Mouse (Mus musculus) liver, embryonic 12.5 days (tissue): ENCODE data around the gene Bptf. TPM values are rescaled to one million over a fixed set of nuclear protein-coding genes. Genes with fewer than 3 reads are reported as not detected.
A peak's percentile ranks its signal among the peaks of the same experiment; 100 is the strongest.

ENCODE experiments used
- ATAC-seq: fragments of 200-750 bp; cut with Nextera tagmentation; 2 replicates; pipeline ENCODE4 v1.8.0; 2017; ENCODE audit warnings: moderate number of reproducible peaks, mild to moderate bottlenecking, moderate library complexity
- H3K27ac ChIP-seq: fragments of 300-500 bp; sonication (generic); 2 replicates; pipeline ENCODE4 v1.5.1; 2016; ENCODE audit warnings: mild to moderate bottlenecking
- H3K27me3 ChIP-seq: fragments of 300-500 bp; sonication (generic); replicated peaks from 2 replicates; pipeline ENCODE4 v1.6.1; 2016; ENCODE audit warnings: mild to moderate bottlenecking, moderate library complexity
- H3K36me3 ChIP-seq: fragments of 300-500 bp; sonication (generic); 2 replicates; pipeline ENCODE4 v1.6.1; 2016; ENCODE audit warnings: mild to moderate bottlenecking, moderate library complexity
- H3K4me1 ChIP-seq: fragments of 300-500 bp; sonication (generic); 2 replicates; pipeline ENCODE4 v1.6.1; 2016
- H3K4me2 ChIP-seq: fragments of 300-500 bp; sonication (generic); 2 replicates; pipeline ENCODE4 v1.6.1; 2016; ENCODE audit warnings: mild to moderate bottlenecking, moderate library complexity
- H3K4me3 ChIP-seq: fragments of 300-500 bp; sonication (generic); 2 replicates; pipeline ENCODE4 v1.5.1; 2016; ENCODE audit warnings: mild to moderate bottlenecking, moderate library complexity
- H3K9ac ChIP-seq: fragments of 300-500 bp; sonication (generic); 2 replicates; pipeline ENCODE4 v1.6.1; 2016; ENCODE audit warnings: mild to moderate bottlenecking, moderate library complexity
- H3K9me3 ChIP-seq: fragments of 300-500 bp; sonication (generic); replicated peaks from 2 replicates; pipeline ENCODE4 v1.6.1; 2016; ENCODE audit warnings: mild to moderate bottlenecking, moderate library complexity
- WGBS: fragments of 180-500 bp; shearing (Covaris S2); methylation state at CpG from one replicate; pipeline ENCODE4 v1.1.7; 2016; ENCODE audit not compliant: insufficient replicate concordance; 5-methylcytosine and 5-hydroxymethylcytosine counted together
- polyA plus RNA-seq: library from polyadenylated mRNA; unstranded; fragments of >200 nt; fragmentation: Nextera tagmentation; extraction: Ambion mirVana; gene quantifications from 2 replicates; pipeline ENCODE4 v1.2.1, GENCODE M21; 2016

Gene Bptf
- polyA plus RNA-seq, 1 experiment from 2014 or later = 12.7 TPM

GRCm38 (mm10) chr11:107113881-107114557, 17.9 kb downstream of the Bptf start:
- ATAC-seq = no peak
- Histone ChIP-seq H3K36me3 (peaks cover 28% of the 10 kb centered on the region), H3K9ac (no peak overlapping the region), H3K27ac (peak overlapping the region; percentile 16; the same call in 1 of the 2 replicates), H3K4me3 (no peak overlapping the region), H3K9me3 (no peaks in the 10 kb centered on the region), H3K4me2 (no peak overlapping the region), H3K27me3 (no peaks in the 10 kb centered on the region), H3K4me1 (peaks cover 36% of the 10 kb centered on the region)
- WGBS = 53% methylated on average over 10 of the region's 10 CpGs

DNA sequence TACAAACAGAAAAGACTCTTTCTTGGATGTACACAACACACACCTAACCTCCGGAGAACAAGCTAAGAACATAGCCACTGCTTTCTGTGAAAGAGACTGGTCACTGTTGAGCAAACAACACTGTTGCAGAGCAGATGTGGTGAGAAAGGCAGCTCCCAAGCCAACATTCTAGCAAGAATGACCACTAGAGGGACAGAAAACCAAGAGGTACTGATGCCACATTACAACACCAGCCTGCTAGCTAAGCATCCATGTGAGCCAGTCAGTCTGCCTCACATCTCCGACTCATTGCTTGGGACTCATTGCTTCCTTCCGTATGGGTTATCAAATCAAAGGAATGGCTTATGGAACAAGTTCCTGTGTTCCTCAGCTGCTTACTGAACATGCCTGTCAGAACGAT, 18.8 kb downstream of the Bptf start:
- peaks cover 37% of the 10 kb centered on the region for H3K36me3 ChIP-seq
- H3K4me2 ChIP-seq = no peak overlapping the region
- H3K9ac ChIP-seq = no peak overlapping the region
- WGBS = 65% methylated on average over 4 of the region's 4 CpGs
- peaks cover 43% of the 10 kb centered on the region for H3K4me1 ChIP-seq
- H3K9me3 ChIP-seq = no peaks in the 10 kb centered on the region
- ATAC-seq = no peak
- H3K27ac ChIP-seq = no peak overlapping the region
- H3K4me3 ChIP-seq = no peak overlapping the region
- H3K27me3 ChIP-seq = no peaks in the 10 kb centered on the region

DNA sequence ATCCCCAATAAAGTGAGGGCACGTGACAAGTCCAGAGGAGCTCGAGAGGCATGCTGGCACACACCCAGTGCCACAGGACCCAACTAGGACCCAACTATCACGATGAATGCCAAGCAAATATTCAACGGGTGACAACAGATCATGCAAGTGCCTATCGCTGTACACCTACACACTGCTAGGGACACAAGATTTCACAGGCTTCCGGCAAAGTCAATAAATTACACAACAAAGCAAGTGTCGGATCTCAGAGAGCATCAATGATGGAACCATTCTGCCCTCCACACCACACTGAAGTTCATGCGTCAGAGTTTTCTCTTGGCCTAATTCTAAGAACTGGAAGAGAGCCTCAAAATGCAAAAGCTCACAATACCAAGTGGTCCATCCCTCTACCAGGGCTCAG, 22.3 kb downstream of the Bptf start:
- Histone ChIP-seq H3K36me3 (peaks cover 43% of the 10 kb centered on the region), H3K9ac (no peak overlapping the region), H3K4me3 (no peak overlapping the region), H3K27me3 (no peaks in the 10 kb centered on the region), H3K4me2 (no peak overlapping the region), H3K27ac (no peak overlapping the region), H3K4me1 (peaks cover 43% of the 10 kb centered on the region), H3K9me3 (no peaks in the 10 kb centered on the region)
- no peak for ATAC-seq
- 83% methylated on average over 8 of the region's 8 CpGs for WGBS

GRCm38 (mm10) chr11:107108892-107109291, 23.0 kb downstream of the Bptf start:
- H3K4me3 ChIP-seq = no peak overlapping the region
- H3K4me2 ChIP-seq = no peak overlapping the region
- H3K36me3 ChIP-seq = peaks cover 43% of the 10 kb centered on the region
- H3K9ac ChIP-seq = no peak overlapping the region
- ATAC-seq = no peak
- H3K27ac ChIP-seq = no peak overlapping the region
- 87% methylated on average over 2 of the region's 2 CpGs for WGBS
- no peaks in the 10 kb centered on the region for H3K27me3 ChIP-seq
- H3K9me3 ChIP-seq = no peaks in the 10 kb centered on the region
- H3K4me1 ChIP-seq = peaks cover 42% of the 10 kb centered on the region

GRCm38 (mm10) chr11:107107725-107108078, 24.2 kb downstream of the Bptf start:
- peaks cover 47% of the 10 kb centered on the region for H3K4me1 ChIP-seq
- whole genome bisulfite sequencing = 76% methylated on average over 4 of the region's 4 CpGs
- H3K27ac ChIP-seq = peak overlapping the region; percentile 45; the same call in 1 of the 2 replicates
- H3K4me3 ChIP-seq = no peak overlapping the region
- H3K4me2 ChIP-seq = no peak overlapping the region
- peaks cover 43% of the 10 kb centered on the region for H3K36me3 ChIP-seq
- no peaks in the 10 kb centered on the region for H3K9me3 ChIP-seq
- ATAC-seq = no peak
- no peak overlapping the region for H3K9ac ChIP-seq
- H3K27me3 ChIP-seq = no peaks in the 10 kb centered on the region

- no peak overlapping the region for H3K4me2 ChIP-seq
- peak overlapping the region; percentile 45; the same call in 1 of the 2 replicates for H3K27ac ChIP-seq
- ATAC-seq = no peak
- no peaks in the 10 kb centered on the region for H3K9me3 ChIP-seq
- H3K4me3 ChIP-seq = no peak overlapping the region
- no peaks in the 10 kb centered on the region for H3K27me3 ChIP-seq
- peaks cover 43% of the 10 kb centered on the region for H3K36me3 ChIP-seq
- 71% methylated on average over 12 of the region's 12 CpGs for WGBS
- H3K9ac ChIP-seq = no peak overlapping the region
- H3K4me1 ChIP-seq = peaks cover 52% of the 10 kb centered on the region
Measured at GRCm38 (mm10) chr11:107106978-107107724, 24.8 kb downstream of the Bptf start.

DNA sequence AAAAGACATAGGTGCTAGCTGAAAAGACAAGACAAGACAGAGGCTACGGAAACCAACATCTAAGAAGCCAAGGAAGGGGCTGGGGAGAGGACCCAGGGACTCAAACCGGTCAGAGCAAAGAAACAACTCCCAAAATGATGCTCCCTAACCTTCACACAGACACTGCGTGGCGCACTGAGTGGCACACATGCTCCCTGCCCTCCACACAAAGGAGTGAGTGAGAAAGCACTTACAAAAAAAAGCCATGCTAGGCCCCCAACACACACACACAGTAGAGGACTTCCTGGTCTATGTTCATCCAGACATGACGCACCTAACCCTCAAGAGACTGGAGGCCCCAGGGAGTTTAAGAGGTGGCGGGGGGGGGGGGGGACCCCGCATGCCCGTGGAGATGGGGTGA, 25.5 kb downstream of the Bptf start:
- no peak for ATAC-seq
- Histone ChIP-seq H3K4me2 (no peak overlapping the region), H3K4me3 (no peak overlapping the region), H3K27ac (no peak overlapping the region), H3K9me3 (no peaks in the 10 kb centered on the region), H3K36me3 (peaks cover 43% of the 10 kb centered on the region), H3K4me1 (peaks cover 53% of the 10 kb centered on the region), H3K9ac (no peak overlapping the region), H3K27me3 (no peaks in the 10 kb centered on the region)
- WGBS = 73% methylated on average over 8 of the region's 8 CpGs

GRCm38 (mm10) chr11:107105227-107105626, 26.7 kb downstream of the Bptf start:
- WGBS = 44% methylated on average over 5 of the region's 5 CpGs
- Histone ChIP-seq H3K36me3 (peaks cover 37% of the 10 kb centered on the region), H3K4me3 (no peak overlapping the region), H3K4me1 (peaks cover 52% of the 10 kb centered on the region), H3K27me3 (no peaks in the 10 kb centered on the region), H3K9me3 (no peaks in the 10 kb centered on the region), H3K9ac (no peak overlapping the region), H3K27ac (no peak overlapping the region), H3K4me2 (no peak overlapping the region)
- ATAC-seq = no peak

GRCm38 (mm10) chr11:107103736-107104135, 28.2 kb downstream of the Bptf start:
- H3K4me1 ChIP-seq = peaks cover 40% of the 10 kb centered on the region
- no peaks in the 10 kb centered on the region for H3K27me3 ChIP-seq
- H3K27ac ChIP-seq = no peak overlapping the region
- no peaks in the 10 kb centered on the region for H3K9me3 ChIP-seq
- no peak for ATAC-seq
- no peak overlapping the region for H3K4me2 ChIP-seq
- no peak overlapping the region for H3K9ac ChIP-seq
- H3K36me3 ChIP-seq = peaks cover 32% of the 10 kb centered on the region
- WGBS = 86% methylated on average over 2 of the region's 2 CpGs
- no peak overlapping the region for H3K4me3 ChIP-seq

DNA sequence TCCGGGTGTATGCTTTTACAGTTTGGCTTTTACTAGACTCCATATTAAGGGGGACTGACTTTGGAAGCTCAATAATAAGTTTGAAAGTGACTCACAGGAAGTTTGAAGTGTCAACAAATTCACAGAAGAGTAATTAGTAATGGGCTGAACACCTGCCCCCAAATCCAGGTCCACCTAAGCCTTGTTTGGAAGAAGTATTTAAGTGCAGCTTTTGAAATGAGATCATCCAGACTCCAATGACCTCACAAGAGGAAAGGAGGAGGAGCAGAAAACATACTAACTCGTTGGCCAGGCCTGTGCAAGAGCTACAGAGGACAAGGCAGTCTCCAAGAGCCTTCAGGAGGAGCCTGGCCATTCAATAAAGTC, 28.7 kb downstream of the Bptf start:
- H3K4me2 ChIP-seq = no peak overlapping the region
- 46% methylated on average over 2 of the region's 2 CpGs for WGBS
- H3K9ac ChIP-seq = no peak overlapping the region
- peaks cover 32% of the 10 kb centered on the region for H3K36me3 ChIP-seq
- no peak for ATAC-seq
- no peaks in the 10 kb centered on the region for H3K27me3 ChIP-seq
- no peaks in the 10 kb centered on the region for H3K9me3 ChIP-seq
- 0 out of 2 replicates have a peak overlapping the region, but pooled peaks have one; percentile 20 for H3K27ac ChIP-seq
- no peak overlapping the region for H3K4me3 ChIP-seq
- peaks cover 36% of the 10 kb centered on the region for H3K4me1 ChIP-seq

DNA sequence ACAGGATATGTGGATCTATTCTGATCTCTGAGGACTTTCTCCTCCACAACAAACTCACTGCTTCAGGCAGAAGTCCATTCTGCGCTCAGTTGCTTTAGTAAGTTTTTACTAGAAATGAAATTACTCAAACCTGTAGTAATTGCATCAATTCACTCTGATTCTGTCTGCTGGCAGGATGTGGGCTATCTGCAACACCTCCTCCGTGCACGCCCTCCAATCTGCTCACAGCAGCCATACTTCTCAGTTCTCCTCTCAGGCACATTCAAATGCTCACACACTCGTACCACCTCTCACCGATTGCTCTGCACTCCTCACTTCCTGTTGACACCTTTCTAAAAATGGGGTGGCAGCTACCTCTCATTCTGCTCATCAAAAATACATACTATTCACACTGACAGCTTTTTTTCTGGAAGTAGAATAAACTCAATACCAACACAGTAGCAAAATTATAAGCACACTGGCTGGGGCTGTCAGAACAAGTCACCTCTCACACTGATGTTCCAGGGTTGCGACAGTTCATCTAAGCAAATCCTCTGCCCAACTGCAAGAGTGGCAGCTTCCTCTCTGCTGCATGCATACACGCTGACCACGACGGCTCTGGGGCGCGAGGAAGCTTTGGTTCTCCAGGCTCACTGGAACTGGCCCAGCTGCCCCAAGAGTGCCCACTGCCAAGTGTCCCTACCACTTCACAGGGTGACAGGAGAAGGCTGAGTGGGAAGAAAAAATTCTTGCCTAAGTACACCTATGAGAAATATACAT, 29.3 kb downstream of the Bptf start:
- H3K4me1 ChIP-seq = peaks cover 33% of the 10 kb centered on the region
- H3K9ac ChIP-seq = no peak overlapping the region
- 0 out of 2 replicates have a peak, but pooled peaks have one; percentile 36 for ATAC-seq
- no peak overlapping the region for H3K4me3 ChIP-seq
- H3K36me3 ChIP-seq = peaks cover 35% of the 10 kb centered on the region
- H3K4me2 ChIP-seq = no peak overlapping the region
- 0 out of 2 replicates have a peak overlapping the region, but pooled peaks have one; percentile 20 for H3K27ac ChIP-seq
- 54% methylated on average over 11 of the region's 11 CpGs for WGBS
- H3K27me3 ChIP-seq = no peaks in the 10 kb centered on the region
- H3K9me3 ChIP-seq = no peaks in the 10 kb centered on the region

DNA sequence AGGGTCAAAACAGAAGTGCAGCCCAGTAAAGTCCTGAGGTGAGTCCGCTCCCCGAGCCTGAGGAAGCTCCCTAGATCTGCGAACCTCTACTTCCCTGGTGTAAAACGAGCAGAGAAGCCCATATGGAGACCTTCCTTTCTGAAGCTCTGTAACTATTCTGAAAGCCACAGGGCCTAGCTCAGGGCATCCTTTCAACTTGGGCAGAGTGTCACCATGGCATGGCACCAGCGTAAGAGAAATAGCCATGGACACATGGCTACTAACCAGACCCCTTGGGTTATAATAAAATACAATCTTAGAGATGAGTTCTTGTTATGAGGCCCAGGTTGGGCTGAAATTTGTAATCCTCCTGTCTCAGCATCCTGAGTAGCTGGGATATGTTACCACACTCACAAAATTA, 35.0 kb downstream of the Bptf start:
- Histone ChIP-seq H3K27me3 (no peaks in the 10 kb centered on the region), H3K4me2 (no peak overlapping the region), H3K4me3 (no peak overlapping the region), H3K4me1 (peaks cover 17% of the 10 kb centered on the region), H3K9me3 (no peaks in the 10 kb centered on the region), H3K36me3 (peaks cover 72% of the 10 kb centered on the region), H3K27ac (no peak overlapping the region), H3K9ac (no peak overlapping the region)
- ATAC-seq = no peak
- WGBS = 86% methylated on average over 5 of the region's 5 CpGs
